Mouse (Mus musculus): ENCODE measurements around the gene Clgn. TPM values are rescaled to one million over a fixed set of nuclear protein-coding genes. Genes with fewer than 3 reads are reported as not detected.
"Not testable (repeated sequence)": the region's sequence is repeated elsewhere in the genome, so short reads cannot be mapped to it uniquely, and the experiment has no call there.

Gene Clgn
- total RNA-seq, 2 experiments from 2014 or later: 7.7 to 9.2 TPM

DNA sequence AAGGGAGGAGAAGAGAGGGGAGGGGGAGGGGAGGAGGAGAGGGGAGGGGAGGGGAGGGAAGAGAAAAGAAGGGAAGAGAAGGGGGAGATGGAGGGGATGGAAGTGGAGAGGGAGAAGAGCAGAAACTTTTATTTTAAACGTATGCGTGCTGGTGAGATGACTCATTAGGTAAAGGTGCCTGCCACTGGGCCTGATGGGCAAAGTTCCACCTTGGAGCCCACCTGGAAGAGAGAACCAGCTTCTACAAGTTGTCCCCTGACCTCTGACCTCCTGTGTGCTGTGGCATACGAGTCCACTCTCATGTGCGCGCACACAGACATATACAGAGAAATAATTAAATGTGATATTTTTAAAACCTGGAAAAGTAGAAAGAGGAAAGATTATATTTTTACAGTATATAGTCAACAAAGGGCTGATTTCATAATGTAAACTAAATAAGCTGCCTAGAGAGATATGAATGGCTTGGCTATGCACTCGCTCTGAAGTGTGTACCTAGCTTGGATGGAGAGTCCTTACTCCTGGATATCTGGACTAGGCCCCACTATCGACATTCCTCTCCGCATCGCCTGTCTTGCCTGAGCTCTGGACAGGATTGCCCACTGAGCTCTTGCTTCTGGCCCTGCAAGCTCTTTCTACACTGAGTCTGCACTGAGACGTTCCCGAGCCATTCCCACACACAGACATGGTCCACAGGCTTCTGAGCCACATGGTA, 29.3 kb downstream of the Clgn start:
- DNase-seq (ENCODE audit: low spot score in 2 of 2): no peak
- intact Hi-C loops (cut with DNase I): no loop called here

DNA sequence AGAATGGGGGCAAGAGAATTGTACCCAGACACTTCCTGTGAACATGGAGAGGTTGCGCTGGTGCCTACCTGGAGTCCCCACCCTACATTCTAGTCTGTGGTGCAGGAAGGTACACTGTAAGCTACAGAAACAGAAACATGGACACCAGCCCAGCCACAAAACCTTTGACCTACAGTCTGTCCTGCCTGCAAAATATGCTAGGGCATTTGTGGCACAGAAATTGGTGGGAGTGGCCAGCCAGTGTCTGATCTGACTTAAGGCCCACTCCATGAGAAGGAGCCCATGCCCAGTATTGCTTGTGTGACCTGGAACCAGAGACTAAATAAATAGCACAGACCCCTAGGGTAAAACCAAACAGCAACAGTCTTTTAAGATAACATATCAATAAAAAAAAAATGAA, 31.7 kb downstream of the Clgn start:
- DNase-seq (ENCODE audit: low spot score in 2 of 2): no peak
- intact Hi-C loops (cut with DNase I): no loop called here

DNA sequence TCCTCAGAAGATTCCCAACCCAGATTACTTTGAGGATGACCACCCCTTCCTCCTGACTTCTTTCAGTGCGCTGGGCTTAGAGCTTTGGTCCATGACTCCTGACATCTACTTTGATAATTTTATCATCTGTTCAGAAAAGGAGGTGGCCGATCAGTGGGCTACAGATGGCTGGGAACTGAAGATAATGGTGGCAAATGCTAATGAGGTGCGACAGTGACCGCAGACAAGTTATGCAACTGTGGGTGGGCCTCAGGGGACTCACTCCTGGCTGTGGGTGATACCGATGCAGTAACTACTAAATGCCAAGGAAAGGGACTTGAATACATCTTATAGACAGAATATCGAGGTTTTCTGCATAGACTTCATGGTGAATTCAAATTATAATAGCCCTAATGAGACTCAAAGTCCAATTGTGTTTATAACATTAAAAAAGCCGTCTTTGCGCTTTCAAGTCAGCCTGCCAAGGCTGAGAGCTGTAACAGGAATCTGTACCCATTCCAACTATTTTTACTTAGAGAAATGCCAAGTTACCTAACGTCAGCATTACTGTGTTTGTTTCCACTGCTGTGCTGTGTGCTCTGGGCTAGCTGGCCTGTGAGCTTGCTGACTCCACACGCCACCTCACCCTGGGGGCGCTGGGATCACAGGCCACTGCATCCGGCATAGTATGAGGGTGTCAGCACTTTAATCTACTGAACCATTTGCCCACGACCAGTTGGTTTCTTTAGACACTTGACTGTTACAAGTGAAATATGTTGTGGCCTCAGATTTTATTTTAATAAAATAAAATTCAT, 33.6 kb downstream of the Clgn start:
- intact Hi-C loops (cut with DNase I): no loop called here
- peak in 1 of 2 experiments; percentile 24 for DNase-seq (ENCODE audit: low spot score in 2 of 2)

DNA sequence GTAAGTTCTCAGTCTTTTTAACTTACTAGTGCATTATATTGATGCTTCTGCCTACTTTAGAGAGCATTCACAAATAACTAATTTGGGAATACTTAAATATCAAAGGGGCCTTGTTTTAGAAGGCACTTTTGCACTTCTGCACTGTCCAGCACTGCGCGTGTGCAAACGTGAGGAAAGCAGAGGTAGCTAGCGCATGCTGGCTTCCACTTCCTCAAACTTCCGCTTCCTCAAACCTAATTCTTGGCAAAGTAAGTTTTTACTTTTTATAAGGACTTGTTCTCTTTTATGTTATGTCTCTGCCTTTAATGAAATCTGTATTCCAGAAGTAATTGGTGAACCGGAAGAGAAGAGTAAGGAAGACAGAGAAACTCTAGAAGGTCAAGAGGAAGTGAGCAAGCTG, 35.5 kb downstream of the Clgn start:
- intact Hi-C loops (cut with DNase I): no loop called here
- DNase-seq (ENCODE audit: low spot score in 2 of 2): no peak

DNA sequence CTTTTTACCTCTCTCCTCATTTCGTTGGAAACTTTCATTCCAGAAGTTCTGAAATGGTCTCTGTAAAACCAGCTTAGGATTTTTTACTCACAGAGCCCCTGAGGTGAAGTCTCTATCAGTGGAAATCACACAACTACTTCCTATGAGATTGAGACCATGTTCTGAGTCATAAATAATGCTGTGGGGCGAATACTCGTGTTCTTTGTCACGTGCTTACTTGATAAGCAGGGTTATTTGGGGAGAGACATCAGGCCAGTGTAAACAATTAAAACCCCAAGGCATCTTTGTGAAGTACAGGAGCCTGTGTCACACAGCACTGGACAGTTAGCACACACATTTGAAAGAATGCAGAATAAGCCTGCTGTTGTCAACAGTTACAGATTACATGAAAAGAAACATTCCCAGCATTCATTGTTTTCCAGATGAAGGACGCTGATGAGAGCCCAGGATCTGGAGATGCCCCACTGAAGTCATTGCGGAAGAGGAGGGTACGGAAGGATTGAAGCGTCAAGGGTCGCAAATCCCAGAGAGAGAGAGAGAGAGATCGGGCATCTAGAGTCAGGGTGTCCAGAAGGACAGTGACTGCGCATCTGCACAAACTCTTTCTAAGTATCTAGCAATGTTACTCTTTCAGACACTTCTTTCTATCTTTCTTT, 36.6 kb downstream of the Clgn start:
- DNase-seq (ENCODE audit: low spot score in 2 of 2): no peak
- intact Hi-C loops (cut with DNase I): no loop called here

DNA sequence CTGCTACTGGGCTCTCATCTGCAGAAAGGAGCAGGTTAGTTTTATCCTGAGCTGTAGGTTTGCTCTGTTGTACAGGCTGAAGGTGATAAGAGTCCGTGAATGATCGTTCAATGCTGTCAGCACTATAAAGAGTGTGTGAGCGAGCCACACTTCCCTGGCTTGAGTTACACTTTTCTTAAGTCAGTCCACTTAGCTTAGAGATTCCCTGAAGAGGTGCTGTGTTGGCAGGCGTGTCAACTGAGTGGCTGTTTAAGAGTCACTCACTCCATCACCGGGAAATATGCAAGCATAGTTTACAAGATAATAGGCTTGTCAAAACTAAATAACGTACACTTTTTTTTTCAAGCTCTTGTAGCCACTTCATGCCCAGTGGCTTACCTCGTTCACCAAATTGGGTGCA, 37.3 kb downstream of the Clgn start:
- intact Hi-C loops (cut with DNase I): no loop called here
- DNase-seq (ENCODE audit: low spot score in 2 of 2): no peak

DNA sequence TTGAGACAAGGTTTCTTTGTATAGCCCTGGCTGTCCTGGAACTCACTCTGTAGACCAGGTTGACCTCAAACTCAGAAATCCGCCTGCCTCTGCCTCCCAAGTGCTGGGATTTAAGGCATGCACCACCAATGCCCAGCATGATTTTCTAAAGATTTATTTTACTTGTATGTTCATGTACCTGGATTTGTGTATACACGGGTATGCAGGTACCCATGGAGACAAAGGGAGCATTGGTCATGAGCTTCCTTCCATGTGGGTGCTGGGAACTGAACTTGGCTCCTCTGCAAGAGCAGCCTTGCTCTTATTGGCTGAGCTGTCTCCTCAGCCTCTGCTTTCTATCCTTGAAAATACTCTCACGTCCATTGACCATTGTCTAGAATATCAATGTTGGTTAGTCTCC, 39.0 kb downstream of the Clgn start:
- intact Hi-C loops (cut with DNase I): not testable (repeated sequence)

DNA sequence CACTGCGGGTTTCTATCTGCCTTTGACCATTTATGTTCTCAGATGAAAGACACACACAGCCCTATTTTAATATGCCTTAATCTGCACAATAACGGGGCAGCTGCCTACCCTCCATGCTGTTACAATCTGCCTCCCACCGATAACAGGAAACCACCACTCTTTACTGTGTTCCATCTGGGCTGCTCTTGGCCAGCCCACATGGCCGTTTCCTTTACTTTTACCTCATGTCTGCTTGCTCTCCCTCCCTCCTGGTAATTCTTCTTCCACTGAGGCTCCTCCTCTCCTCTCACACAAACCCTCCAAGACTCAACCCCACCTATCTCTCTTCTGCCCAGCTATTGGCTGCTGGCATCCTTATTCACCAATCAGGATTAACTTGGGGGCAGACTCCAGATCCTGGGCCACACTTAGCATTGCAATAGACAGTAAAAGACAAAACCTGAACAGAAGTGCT, 39.4 kb downstream of the Clgn start:
- DNase-seq (ENCODE audit: low spot score in 2 of 2): no peak
- intact Hi-C loops (cut with DNase I): no loop called here

More for the DNA sequence above, 39.0 kb downstream of the Clgn start:
- DNase-seq (ENCODE audit: low spot score in 2 of 2): not testable (repeated sequence)

DNA sequence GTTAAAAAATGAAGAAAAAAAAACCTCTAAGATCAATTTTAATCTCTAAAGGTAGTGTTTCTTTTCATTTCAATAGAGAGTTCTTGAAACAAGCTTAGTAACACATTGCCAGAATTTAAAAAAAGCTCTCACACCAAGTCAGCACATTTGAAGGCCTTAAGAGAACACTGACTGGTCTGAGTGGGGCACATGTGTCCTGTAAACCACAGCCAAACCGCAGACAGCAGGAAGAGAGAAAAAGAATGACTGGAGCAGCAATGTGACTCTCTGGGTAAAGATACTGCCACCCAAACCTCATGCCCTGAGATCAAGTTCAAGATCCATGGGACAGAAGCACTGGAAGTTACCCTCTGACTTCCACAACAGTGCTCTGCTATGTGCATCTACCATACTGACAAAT, 47.4 kb downstream of the Clgn start:
- peak in 1 of 2 experiments; percentile 23 for DNase-seq (ENCODE audit: low spot score in 2 of 2)
- intact Hi-C loops (cut with DNase I): no loop called here

DNA sequence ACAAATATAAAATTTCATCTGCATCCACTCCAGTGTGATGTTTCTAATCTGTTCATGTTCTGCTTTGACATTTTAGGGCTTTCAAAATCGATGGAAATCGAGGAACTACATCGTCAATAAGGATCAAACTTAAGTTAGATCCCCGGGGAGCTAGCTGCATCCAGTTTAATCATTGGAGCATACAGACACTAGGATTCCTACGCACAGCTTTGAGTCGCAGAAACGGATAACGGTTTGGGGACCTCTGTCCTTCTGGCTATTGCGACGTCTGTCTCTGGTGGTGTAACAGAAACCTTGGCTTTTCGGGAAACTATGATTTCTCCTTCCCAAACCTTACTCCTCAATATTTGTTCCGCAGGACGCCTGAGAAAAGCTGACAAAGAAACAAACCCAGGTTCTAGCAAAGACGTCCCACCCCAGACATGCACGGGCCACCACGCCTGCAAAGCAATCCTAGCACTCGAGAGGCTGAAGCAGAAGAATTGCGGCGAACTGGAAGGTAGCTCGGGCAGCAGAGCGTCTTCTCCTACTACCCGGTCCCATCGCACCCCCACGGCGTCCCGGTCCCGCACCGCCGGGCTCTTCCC, 52.1 kb downstream of the Clgn start:
- intact Hi-C loops (cut with DNase I): loop anchor here (1.0 to 5.0 kb wide), 2 partner anchors 109 to 126 kb away; partner anchors contain the start of genes Elmod2 and Ndufb7
- DNase-seq (ENCODE audit: low spot score in 2 of 2): peak in 1 of 2 experiments; percentile 26

DNA sequence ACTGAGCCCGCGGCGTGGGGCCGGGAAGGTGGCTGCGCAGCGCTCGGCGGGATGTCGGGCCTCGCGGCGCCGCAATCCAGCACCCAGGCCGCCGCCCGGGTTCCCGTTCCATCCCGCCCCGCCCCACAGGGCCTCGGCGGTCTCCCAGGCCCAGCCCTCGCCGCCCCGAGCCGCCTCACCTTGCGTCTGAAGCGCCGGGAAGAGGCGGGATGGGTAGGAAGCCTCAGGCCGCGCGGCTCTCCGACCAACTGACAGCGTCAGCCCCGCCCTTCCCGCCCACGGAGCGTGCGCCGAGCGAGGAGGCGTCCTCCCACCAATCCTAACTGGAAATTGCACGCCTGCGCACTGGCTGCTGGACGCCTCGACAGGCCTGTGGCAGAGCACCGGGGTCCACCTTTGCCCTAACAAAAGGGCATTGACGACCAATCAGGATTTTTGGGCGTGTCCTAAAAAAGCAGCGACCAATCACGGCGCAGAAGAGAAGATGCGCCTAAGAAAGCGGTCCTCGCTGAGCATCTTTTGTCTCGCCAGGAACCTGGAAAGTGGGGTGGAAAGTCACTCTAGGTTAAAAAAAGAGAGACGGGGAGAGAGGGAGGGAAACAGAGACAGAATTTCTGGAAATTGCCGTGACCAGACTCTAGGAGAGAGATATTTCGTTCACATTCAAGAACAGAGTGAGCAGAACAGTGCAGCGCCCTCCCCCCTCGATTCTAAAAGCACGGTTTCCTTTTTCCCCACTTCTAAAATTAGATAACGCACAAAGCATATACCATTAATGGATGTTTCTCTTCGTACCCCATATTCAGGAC, 52.8 kb downstream of the Clgn start:
- intact Hi-C loops (cut with DNase I): loop anchor here (1.0 to 5.0 kb wide), 2 partner anchors 110 to 125 kb away; partner anchors contain the start of genes Elmod2 and Ndufb7

DNA sequence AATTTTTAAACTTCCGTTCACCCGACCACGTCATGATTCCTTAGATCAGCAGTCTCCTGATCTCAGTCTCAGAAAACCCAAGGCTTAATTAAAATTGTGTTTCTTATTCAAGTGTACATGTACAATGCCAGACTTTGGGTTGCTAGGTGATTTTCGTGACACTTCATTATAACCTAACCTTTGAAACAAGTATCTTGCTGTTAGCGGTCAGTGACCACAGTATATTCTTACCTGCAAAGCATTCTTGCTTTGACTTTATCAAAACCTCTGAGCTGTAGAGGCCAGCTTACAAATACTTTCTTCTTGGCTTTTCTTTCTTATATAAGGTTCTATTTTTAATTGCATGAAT, 53.4 kb downstream of the Clgn start:
- intact Hi-C loops (cut with DNase I): loop anchor here (5.0 kb wide), 1 partner anchor 124 kb away; the partner anchor contains the start of gene Ndufb7
- DNase-seq (ENCODE audit: low spot score in 2 of 2): no peak

More for the DNA sequence above, 52.8 kb downstream of the Clgn start:
- DNase-seq (ENCODE audit: low spot score in 2 of 2): peak; percentile 94 to 97

DNA sequence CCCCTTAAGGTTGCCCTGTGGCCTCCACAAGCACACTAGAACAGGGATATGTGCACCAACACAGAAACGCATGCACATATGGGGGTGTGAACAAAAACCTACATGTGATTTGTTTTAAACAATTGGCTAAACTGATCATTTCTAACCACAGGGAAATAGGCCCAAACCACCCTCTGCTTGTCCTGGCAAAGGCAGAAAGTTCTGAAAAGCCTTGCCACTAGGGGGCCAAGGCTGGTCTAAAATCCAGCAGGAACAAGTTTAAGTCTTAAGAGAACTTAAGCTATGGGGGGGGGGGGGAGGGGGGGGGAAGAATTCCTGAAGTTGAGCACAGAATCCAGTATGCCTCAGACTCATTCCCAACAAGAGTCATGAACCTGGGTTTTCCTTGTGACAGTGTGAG, 60.3 kb downstream of the Clgn start:
- intact Hi-C loops (cut with DNase I): no loop called here

DNA sequence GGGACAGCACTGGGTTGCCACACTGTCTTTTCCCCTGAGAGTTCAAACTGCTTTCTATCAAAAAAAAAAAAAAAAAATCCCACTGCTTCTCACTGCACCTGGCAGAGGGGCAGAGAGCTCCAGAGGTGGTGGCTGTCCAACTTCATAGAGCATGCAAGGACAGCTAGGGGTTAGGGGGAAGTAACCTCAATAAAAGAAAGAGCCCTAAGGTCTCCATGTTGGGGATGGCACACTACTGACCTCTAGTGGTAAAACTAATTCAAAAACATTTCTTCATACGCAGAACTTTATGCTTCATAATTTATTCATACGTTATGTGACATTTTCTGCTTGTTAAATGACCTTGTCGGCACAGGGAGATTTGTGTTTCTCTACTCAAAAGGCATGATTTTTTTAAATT, 61.4 kb downstream of the Clgn start:
- intact Hi-C loops (cut with DNase I): no loop called here
- DNase-seq (ENCODE audit: low spot score in 2 of 2): no peak

More for the DNA sequence above, 60.3 kb downstream of the Clgn start:
- no peak for DNase-seq (ENCODE audit: low spot score in 2 of 2)

DNA sequence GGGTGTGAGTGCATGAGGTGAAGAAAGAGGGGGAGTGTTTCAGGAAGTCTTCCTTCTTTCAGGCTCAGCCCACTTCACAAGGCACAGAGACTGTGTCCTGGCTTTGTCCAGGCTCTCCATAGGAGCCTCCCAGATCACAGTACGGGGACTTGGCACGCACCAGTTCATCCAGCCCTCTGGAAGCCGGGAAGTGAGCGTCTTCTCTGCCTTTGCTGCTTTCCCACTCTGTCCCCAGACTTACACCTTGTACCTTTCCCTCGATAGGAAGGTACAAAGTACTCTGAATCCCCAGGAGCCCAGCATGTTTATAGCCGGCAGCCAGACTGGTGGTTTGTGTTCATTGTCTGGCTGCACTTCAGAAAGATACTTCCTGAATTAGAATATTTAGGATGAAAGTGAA, 67.5 kb downstream of the Clgn start:
- intact Hi-C loops (cut with DNase I): no loop called here
- DNase-seq (ENCODE audit: low spot score in 2 of 2): no peak

DNA sequence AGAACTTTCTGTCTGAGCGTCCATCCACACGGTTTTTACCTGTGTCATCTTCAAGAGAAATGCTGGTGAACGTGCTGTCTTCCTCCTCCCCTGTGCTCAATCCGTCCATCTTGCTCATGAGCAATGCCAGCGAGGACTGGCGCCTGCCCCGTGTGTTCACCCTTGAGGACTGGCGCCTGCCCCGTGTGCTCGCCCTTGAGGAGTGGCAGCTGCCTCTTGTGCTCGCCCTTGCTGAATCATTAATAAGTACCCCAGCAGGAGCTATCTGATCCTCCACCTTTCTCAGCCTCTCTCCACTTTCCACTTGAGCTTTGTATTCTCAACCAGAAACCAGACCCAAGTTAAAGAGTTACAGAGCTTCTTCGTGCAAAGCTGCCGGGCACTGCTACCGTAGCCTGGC, 68.6 kb downstream of the Clgn start, which contains the start of gene Scoc:
Gene Scoc, minus strand, starts transcription at position 170 of the 400 bp plus-strand sequence.
- intact Hi-C loops (cut with DNase I): no loop called here
- no peak for DNase-seq (ENCODE audit: low spot score in 2 of 2)

DNA sequence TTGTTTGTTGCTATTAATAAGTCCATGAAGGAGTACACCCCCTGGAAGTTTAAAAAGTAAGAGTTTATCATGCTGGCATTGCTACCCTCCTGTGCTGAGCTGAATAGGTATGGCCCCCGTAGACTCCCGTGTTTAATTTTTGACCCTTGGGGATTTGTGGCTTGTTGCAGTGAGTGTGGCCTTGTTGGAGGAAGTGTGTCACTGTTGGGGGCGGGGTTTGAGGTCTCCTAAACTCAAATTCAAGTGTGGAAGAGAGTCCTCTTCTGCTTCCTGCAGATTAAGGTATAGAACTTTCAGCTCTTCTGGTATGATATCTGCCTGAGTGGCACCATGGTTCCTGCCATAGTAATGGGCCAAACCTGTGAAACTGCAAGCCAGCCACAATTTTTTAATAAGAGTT, 69.9 kb downstream of the Clgn start:
- no peak for DNase-seq (ENCODE audit: low spot score in 2 of 2)
- intact Hi-C loops (cut with DNase I): no loop called here

Measured in left cerebral cortex, postnatal 25 days (tissue).